Comparison of ENCODE assay signal across 17 mouse cellular contexts in the genomic region with DNA sequence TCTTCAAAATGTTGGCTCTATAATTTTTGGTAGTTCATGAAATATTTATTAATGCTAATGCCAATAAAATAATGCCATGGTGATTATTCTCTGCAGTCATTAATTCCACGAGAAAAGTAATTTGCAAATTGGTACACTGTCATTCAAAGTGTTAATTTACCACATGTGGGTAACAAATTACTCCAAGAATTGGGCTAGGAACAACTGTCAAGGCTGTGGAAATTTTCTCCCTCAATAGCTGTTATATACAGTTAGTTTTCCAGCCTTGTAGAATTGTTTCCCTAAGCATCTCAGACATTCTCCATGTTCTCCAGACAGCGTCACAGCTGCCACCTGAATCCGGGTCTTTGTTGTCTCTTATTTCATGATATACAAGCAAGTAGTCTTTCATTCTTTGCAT.
"Had no signal": no experiment of that assay in that cellular context is flagged by ENCODE, and none has a peak within 500 bp of the region (broad histone marks: within the 10 kb centered on the region; RNA-seq: fewer than 3 reads in every experiment).

No protein-coding gene starts in this region.

- ATAC-seq: lung, postnatal 0 days; midbrain, embryonic 13.5 days; midbrain, embryonic 15.5 days had no signal

- H3K4me1 ChIP-seq: megakaryocyte, embryonic 14.5 days; midbrain, embryonic 13.5 days; midbrain, embryonic 15.5 days; neural tube, embryonic 12.5 days; stomach, embryonic 15.5 days had no signal

- H3K9me3 ChIP-seq: lung, embryonic 15.5 days; midbrain, embryonic 13.5 days; midbrain, embryonic 15.5 days; stomach, embryonic 15.5 days had no signal

- H3K36me3 ChIP-seq: lung, embryonic 15.5 days; midbrain, embryonic 13.5 days; midbrain, embryonic 15.5 days; neural tube, embryonic 12.5 days; stomach, embryonic 15.5 days had no signal

- H3K27ac ChIP-seq: lung, embryonic 15.5 days; macrophage; midbrain, embryonic 13.5 days; midbrain, embryonic 15.5 days; neural tube, embryonic 12.5 days; stomach, embryonic 15.5 days; stomach, postnatal 0 days had no signal

- H3K4me3 ChIP-seq: lung, embryonic 15.5 days; megakaryocyte, embryonic 14.5 days; midbrain, embryonic 13.5 days; midbrain, embryonic 15.5 days; neural tube, embryonic 12.5 days; stomach, embryonic 15.5 days had no signal

- H3K4me2 ChIP-seq: lung, embryonic 15.5 days; midbrain, embryonic 11.5 days; midbrain, embryonic 13.5 days; midbrain, embryonic 15.5 days; neural tube, embryonic 12.5 days; stomach, embryonic 15.5 days had no signal

- H3K27me3 ChIP-seq: lung, embryonic 15.5 days; megakaryocyte, embryonic 14.5 days; midbrain, embryonic 13.5 days; midbrain, embryonic 15.5 days; neural tube, embryonic 12.5 days; stomach, embryonic 15.5 days had no signal

- H3K9ac ChIP-seq: lung, embryonic 15.5 days; midbrain, embryonic 13.5 days; midbrain, embryonic 15.5 days; neural tube, embryonic 12.5 days; stomach, embryonic 15.5 days had no signal

- DNase-seq: lung, adult 2 months; lung, postnatal 14 days; lung, postnatal 36 days; right cerebral cortex, postnatal 14 days; thymus, adult 2 months; thymus, postnatal 25 days; thymus, postnatal 4 days had no signal
